Mouse (Mus musculus): ENCODE measurements at regions not wholly inside any gene's neighbourhood (a gene's known extent, or its start where the extent isn't known, plus 50 kb on each side); places are given as distances from the start of the nearest gene placed in this dataset.

DNA sequence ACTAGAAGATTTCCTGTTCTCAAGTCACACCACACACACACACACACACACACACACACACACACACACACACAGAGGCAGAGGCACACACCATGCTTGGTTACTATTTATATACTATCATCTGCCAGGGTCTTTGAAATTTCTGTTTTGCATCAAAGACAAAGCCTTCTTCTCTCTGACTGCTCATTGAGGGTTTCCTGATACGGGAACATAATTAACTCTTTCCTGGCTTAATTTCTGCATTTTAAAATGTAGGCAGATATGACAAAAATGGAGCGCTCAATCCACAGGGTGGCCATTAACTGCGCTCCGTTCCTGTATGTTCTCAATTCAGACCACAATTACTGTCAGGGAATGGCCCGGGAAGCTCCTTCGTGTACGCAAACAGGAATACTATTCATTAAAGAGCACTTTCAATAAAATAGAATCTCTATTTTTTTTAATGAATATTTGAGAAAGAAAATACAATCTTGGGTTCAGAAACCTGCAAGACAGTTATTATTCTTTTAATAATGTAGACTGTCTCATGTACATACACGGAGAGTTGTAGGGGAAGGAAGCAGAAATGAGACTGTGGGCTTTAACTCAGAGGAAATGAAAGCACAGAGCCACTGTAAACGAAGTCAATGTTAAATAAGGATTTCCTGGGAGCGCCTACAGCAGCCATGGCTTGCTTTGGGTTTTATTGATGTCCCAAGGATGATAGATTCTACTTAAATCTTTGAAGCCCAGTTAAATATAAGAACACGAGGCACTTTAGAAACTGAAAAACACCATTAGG lies 300.5 kb upstream of the Galnt5 start:
- TF ChIP-seq CTCF (IDR thresholded peaks at IDR 0.05), result no peak
- no peak for TF ChIP-seq POLR2A (IDR thresholded peaks at IDR 0.05; ENCODE audit: insufficient read depth, low read depth, low read length)

Data from heart, adult 2 months (tissue).